Mouse (Mus musculus): ENCODE measurements around the gene Tll2.

DNA sequence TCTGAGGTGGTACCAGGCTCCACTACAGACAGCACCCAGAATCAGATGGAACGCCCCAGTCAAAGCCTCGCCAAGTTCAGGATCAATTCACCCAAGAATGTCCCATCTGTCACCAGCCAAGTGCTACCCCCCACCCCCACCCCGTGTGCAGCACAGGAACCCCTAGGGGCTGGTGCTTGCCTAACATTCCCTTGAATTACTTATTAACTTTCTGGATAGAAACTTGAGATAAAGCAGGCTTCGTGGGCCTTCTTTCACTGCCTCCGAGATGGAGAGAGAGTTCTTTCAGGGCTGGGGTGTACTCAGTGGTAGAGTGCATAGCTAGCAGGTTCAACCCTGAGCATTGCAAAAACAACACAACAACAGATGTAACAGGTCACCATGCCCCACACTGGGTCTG, 154.4 kb downstream of the Tll2 start:
- TF ChIP-seq CTCF (IDR thresholded peaks at IDR 0.05; ENCODE audit: borderline replicate concordance, extremely low read depth, insufficient read depth, insufficient read length) (no peak), POLR2A (IDR thresholded peaks at IDR 0.05; ENCODE audit: borderline replicate concordance, extremely low read depth, insufficient read depth, insufficient read length, poor library complexity, severe bottlenecking) (no peak)
